Mouse (Mus musculus) brain, embryonic 14.5 days (tissue): ENCODE measurements around the gene Plekhb2.

Experiments
- CTCF ChIP-seq: fragments of 200-500 bp; IDR thresholded peaks from 2 replicates; pipeline ENCODE4 v1.5.1; 2012; ENCODE audit warnings: inconsistent platforms, mild to moderate bottlenecking, moderate library complexity, borderline replicate concordance; ENCODE audit not compliant: insufficient read depth, insufficient read length; ENCODE audit errors: extremely low read depth
- POLR2A ChIP-seq: fragments of 200-500 bp; IDR thresholded peaks from 2 replicates; pipeline ENCODE4 v1.6.1; 2012; ENCODE audit warnings: mild to moderate bottlenecking, inconsistent platforms, borderline replicate concordance; ENCODE audit not compliant: poor library complexity, insufficient read depth, insufficient read length, severe bottlenecking; ENCODE audit errors: extremely low read depth

DNA sequence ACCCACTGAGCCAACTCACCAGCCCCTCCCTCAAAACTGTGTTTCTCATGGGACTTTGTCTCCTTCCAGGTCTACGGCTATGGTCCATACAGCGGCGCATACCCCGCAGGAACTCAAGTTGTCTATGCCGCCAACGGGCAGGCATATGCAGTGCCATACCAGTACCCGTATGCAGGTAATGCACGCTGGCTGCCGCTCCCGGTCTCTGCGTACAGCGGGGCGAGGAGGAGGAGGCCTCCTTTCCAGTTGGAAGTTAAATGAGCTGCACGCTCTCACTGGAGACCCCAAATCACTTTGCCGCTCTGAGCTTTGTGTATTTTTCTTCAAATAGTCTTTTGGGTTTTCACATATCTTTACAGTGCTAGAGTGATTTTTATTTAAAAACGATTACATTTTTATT lies 19.5 kb downstream of the Plekhb2 start:
- TF ChIP-seq CTCF (no peak), POLR2A (no peak)
